Mouse (Mus musculus): ENCODE measurements around the gene Hjurp.
A peak's percentile ranks its signal among the peaks of the same experiment; 100 is the strongest.

The Hjurp gene

DNA sequence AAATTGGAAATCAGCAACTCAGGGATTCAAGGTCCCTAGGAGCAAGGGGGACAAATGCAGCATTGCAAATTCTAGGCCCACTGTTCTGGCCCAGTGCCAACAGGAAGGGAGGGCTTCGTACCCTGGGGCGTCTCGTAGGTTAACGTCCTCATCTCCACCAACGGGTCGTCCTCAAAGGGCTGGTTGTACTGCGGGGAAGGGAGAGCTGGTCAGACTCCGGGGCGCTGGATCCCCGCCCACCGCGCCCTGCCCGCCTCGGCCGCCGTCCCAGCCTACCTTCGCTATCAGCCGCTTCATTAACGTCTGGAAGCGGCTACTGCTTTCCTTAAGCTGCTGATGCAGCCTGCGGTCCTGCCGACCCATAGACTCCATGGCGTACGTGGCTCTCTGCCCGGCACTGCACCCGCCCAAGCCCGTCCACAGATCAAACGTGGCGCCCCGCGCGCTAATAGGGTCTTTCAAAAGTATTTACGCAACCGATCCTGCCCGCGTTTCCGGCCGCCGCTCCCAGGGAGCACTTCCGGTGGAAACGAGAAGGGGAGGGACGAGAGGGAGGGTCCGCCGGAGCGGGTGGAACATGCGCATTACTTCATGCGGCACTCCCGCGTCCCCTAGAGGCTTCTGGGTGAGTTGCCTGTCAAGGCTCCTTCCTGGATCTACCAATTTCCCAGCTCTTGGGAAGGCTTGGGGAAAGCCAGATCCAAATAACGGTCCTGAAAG lies at the start of gene Hjurp, which contains the start of gene Trpm8:
Hjurp (minus strand) TSS at position 536 of the 720 bp plus-strand sequence.
Trpm8 (plus strand) TSS at position 564 of the 720 bp plus-strand sequence.
- DNase-seq (ENCODE audit: low spot score) = peak; percentile 100

DNA sequence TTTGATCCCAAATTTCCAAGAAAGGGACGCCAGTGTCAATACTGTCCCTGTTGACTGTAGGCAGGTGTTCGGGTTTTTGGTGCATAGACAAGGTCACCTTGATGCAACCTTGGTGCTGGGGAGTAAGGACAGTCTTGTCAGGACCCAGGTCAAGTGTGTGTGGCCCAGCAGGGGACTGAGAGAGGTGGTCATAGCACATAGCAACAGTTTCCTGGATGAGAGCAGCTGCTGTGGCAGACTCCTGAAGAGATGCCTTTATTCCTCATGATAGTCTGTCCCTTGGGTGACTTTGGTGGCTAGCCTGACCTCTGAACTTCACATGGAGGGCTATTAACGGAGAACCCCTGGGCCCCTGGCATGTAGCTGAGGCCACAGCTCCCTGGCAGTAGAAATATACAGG lies 45.7 kb upstream of the Hjurp start:
- DNase-seq (ENCODE audit: low spot score) = no peak

DNA sequence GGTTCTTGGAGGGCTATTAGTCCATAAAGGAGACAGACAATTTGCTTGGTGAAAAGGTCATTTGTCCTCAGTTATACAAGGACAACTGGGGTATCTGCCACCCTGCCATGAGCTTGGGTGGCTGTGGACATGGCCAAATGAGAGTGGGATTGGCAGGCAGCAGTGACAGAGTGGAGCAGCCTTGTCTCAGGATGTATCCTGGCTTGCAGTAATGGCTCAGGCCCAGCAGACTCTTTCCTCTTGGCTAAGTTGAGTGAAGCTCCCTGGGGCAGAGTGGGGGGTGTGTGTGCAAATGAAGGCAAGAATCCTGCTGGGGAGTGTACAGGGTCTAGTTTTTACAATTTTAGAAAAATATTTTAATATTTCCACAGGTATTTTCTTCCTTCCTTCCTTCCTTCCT lies 44.7 kb upstream of the Hjurp start:
- DNase-seq (ENCODE audit: low spot score) = no peak

DNA sequence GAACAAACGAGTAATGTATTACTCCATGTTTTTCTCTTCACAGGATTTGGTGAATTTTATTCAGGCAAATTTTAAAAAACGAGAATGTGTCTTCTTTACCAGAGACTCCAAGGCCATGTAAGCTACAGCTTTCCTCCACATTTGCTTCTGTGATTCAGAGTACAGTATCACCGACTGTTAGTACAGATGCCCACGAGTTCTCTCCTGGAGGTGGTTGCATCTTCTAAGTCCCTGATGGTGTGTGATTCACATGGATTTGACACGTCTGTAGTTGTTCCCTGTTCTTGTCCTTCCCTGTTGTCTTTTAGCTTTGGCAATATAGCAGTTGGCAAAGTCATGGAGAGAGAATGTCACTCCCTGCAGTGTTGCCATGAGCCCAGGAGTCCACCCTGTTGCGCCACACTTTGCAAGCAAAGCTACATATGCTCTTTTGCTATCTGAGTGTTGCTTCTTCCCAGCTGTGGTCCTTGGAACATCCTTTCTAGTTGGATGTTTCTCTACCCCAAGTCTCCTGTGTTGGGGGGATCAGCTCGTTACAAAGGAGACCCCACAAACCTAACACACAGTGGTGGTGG lies 43.5 kb upstream of the Hjurp start:
- DNase-seq (ENCODE audit: low spot score) = no peak

DNA sequence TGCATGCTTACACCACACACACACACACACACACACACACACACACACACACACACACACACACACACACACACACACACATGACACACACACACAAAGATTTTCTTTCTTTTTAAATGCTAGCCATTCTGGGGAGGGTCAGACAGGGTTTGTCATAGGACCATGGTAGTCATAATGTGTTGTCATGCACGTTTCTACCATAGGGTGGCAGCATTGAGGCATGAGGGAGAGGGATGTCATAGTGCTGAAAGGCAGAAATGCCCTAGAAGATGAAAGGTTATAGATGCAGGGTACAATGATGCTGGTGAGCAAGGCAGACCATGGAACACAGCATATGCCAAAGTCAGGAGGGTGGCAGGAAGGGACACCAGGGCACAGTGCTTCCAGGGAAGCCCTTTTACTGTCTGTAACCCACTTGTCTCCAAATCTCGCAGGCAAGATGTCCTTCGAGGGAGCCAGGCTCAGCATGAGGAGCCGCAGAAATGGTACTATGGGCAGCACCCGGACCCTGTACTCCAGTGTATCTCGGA lies 41.2 kb upstream of the Hjurp start:
- DNase-seq (ENCODE audit: low spot score) = no peak

DNA sequence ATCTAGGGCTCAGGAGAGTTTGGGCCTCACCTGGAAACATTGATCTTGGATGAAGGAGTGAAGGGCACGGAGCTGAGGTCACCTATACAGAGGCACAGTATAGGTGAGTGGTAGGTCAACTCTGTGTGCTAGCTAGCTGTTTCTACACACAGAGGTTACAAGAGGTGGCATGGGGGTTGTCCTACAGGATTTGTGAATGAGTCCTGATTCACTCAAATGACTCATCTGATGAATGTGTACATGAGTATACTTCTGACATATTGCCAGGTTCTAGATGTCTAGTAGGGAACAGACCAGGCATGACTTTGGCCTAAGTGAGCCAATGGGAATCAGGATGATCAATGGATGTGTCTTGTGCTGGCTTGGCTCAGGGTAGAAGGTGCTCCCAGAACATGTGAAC lies 39.8 kb upstream of the Hjurp start:
- DNase-seq (ENCODE audit: low spot score) = no peak

DNA sequence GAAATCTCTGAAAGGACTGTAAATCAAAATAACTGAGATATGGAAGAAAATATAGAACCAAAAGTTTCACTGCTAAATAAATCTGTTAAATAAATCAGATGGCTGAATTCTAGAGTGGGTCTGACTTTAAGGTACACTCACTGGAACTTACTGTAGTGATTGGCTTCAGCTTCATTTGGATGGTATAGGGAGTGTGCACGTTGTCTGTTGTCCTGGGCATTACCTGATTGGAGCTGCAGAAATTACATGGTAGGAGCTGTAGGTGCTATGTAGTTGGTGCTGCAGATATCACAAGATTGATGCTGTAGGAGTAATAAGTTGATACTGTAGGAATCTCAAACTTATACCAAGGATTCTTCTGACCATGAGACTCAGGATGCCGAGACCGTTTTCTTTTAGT lies 32.9 kb upstream of the Hjurp start:
- no peak for DNase-seq (ENCODE audit: low spot score)

DNA sequence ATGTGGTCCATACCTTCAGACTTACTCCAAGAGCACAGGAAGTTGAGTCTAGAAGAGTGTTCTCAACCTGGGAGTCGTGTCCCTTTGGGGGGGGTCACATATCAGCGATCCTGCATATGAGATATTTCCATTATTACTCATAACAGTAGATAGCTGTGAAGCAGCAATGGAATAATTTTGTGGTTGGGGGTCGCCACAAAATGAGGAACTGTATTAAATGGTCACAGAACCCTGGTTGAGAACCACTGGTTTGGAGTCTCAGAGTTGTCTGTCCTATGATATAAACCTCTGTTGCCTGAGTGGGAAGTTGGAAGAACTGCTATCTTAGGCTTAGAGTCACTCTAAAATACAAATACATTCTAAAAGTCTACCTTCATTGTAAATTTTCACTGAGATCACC lies 32.5 kb upstream of the Hjurp start:
- no peak for DNase-seq (ENCODE audit: low spot score)

DNA sequence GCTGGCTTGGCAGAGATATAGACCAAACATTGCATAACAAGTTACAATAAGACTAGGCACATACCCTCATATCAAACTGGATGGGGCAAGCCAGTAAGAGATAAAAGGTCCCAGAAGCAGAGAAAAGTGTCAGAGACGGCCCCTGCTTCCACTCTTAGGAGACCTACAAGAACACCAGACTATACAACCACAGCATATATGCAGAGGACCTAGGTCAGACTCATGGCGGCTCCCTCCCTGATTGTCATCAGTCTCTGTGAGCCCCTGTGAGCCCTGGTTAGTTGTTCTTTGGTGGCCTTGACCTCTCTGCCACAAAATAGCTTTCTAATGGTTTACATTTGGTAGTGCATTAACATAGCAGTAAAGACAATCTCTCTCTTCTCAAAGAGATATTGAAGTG lies 31.6 kb upstream of the Hjurp start:
- DNase-seq (ENCODE audit: low spot score) = no peak

DNA sequence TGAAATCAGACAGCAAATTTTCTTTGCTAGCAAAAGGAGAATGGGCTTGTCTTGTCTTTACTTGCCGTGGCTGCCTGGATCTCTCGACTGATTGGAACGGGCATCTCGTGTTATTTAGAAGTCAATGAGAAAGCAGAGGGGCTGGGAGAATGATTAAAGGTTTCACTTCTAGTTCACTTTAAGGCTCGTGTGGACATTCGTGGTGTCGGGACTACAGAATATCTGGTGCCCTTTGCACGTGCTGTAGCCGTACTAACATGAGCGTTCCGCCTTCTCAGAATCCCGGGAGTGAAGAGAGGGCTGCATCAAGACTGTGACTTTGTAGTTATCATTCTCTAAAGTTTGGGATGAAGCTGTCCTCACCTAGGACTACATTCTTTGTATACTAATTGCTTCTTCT lies 29.7 kb upstream of the Hjurp start:
- no peak for DNase-seq (ENCODE audit: low spot score)

DNA sequence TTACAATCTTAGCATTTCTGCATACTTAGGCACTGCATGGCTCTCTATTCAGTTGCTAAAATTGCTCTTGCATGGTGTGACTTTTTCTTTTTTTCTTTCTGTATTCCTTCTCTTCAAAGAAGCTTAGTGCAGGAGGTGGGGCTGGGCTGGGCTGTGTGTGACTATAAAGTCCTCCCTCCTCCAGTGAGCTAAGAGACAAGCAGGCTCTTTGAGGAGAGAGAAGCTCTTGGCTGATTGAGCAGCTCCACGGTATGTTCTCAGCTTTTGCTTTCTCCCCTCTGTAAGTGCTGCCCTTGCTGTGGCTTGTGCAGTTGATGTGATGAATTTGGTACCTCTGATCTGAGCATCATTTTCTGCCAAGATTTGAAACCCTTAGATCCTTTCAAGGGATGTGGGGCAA lies 29.1 kb upstream of the Hjurp start:
- DNase-seq (ENCODE audit: low spot score) = no peak

DNA sequence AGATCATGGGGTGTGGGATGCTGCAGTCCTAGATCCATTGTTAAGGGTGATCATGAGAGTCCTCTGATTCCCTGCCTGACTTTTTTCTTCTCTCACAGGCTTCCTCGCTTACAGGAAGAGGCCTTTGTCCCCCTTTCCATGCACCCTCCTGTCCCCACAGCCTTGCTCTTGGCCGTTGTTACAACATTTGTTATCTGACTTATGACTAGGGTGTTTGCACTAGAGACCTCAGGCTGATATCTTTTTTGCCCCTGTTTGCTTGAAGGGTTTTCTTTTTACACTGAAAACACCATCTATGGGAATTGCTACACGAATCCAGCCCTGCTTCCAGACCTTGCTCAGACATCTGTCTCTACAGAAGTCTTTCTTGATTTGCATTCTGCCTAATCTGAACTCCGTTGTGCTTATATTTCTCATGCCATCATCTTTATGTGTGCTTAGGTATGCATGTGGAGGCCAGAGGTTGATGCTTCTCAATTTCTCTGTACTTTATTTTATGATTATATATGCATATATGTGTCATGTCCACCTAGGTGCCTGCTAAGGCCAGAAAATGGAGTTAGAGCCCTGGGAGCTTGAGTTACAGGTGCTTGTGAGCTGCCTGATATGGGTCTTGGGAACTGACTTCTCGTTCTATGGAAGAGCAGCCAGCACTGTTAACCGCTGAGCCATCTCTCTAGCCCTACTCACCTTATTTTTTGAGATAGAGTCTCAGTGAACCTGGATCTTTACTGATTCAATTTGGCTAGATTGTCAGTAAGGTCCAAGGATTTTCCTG lies 27.8 kb upstream of the Hjurp start:
- no peak for DNase-seq (ENCODE audit: low spot score)

DNA sequence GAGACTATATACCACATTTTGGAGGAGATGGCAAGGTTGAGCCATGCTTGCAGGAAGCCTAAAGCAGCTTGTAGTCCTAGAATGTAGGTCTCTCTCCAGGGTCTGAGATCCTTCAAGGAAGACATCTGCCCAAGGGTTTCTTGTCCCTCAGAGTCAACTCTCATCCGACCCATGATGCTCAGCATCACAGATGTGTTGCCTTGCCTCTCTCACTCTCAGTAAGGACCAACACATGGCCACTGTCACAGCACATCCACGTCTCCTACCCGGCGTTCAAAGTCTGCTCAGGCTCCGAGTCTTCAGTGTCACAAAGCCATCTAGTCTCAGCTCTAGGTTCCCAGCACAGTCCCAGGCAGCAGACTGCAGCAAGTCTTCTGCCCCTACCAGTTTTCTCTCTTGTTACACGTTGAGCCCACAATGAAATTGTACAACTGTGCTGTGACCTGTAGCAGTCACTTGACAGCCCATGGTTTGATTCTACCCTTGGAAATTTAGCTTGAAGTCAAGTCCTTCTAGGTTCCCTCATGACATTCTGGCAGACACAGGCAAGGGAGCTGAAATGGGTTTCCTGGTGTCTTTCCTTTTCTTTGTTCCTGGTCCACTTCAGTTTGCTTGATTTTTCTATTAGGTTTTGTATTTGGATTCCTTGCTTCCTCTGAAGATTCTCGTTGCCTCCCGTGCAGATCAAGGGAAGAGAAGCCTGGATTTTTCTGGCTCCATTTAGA lies 27.0 kb upstream of the Hjurp start:
- no peak for DNase-seq (ENCODE audit: low spot score)

DNA sequence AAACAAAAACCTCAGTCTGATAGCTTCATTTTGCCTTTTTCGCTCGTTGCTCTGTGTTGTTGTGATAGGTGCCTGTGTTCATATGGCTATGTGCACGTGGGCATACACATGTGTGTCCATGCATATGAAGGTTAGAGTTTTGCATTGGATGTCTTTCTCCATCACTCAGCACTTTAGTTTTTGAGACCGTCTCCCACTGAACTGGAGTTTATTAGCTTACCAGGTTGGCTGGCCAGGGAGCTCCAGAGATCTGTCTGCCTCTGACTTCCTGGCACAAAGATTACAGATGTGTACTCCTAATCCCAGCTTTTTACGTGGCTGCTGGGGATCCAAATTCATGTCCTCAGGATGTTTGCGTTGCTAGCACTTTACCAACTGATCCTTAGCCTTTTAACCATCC lies 26.3 kb upstream of the Hjurp start:
- no peak for DNase-seq (ENCODE audit: low spot score)

DNA sequence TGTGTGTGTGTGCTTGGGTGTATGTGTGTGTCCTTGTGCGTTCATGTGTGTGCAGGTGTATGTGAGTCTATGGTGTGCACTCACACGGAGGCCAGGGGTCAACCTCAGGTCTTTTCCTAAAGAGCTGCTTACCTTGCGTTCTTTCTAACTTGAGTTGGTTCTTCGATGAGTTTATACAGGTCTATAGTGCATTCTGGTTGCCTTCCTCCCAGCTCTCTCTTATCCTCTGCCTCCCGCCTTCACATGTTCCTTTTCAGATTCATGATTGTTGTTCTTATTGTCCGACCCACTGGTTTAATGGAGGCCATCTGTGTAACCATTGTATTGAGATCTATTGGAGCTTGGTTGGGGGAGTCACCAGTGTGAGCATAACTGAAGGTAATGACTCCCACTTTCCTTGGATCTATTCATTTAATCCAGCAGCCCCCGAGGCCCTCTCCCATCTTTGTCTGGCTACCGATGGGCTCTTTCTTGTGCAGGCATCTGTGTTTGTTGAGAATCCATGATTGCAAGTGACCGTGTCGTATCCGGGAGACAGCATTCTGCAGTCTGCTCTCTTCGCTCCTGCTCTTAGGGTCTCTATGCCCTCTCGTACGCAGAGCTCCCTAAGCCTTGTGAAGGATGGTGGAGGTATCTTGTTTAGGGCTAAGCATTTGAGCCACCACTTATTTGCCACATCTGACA lies 24.8 kb upstream of the Hjurp start:
- DNase-seq (ENCODE audit: low spot score) = no peak

DNA sequence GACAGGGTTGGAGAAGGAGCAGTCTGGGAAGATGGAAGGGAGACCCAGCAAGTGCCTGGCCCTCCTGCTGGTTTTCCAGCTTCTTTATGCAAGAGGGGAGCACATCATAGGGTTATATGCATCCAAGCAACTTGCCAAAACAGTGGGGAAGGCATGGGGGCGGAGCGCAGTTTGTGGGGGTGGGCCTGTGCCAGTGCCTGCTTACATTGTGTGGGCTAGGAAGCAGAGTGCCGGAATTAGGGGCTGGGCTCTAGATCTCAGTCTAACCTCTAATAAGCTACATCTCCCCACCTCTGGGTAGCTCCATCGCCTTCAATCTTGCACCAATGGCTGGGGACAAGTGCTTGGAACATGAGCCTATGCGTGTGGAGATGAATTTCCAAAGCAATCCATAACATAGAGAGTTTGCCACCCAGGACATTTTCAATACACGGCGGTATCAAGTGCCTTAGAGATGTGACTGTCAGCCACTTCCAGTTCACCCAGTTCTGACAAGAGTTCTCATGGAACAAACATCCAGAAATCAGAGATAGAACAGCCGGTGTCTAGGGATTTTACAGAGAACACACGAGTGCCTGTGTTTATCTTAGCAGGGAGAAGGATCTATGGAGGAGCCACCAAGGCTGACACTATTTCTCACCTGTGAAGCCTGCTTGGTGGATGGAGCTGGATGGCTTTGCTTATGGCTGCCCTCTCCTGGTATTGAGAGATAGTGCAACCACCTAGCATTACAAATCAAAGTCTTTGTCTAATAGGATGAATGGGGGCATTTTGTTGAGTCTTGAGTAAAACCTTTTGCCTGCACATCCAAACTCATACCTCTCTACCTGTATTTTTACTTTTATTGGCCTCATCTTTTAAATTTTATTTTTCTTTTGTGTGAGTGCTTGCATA lies 23.9 kb upstream of the Hjurp start:
- no peak for DNase-seq (ENCODE audit: low spot score)

DNA sequence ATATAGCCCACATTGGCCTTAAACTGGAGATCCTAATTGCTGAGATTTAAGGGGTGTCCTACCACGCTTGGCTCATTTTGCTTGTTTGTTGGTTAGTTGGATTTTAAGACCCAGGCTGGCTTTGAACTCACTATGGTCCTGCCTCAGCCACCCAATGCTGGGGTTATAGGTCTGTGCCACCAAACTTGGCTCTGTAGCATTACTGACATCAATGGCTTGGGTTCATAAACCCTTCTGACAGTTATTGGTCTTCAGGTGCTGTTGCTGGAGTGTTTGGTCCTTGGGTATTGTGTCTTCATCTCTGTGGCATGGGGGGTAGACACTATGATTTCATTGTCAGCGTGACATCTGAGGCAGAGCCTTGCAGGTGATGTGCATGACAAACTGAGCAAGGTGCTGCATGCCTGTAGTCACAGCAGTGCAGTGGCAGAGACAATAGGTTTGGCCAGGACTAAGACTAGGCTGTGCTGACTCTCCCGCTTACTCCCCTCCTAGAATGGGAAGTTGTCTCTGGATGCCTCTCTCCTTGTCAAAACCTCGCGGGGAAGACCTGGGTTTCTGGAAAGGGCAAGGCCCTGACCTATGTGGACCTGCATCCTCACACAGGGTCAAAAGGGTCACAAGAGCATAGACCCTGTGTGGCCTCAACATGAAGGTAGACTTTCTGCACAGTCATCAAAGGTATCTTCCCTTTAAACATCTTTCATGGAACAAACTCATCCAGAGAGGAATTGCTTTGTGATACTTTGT lies 23.0 kb upstream of the Hjurp start:
- DNase-seq (ENCODE audit: low spot score) = no peak

DNA sequence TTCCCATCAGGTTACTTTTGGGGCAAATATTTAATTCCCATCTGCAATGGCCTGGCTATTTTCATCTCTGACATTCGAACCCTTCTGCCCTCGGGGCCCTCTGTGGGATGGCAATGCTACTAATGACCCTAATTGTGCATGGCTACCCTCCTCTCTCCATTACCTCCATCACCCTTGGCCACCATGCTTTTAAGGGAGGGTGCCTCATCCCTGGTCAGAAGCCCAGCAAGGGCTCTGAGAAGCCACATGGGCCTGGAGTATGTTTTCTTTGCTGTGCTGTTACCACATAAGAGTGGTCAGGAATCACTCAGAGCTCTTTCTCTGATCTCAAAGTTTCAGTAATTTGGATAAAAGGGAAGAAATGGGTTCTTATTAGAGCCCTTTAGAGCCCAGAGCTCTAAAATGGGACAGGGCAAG lies 22.1 kb upstream of the Hjurp start:
- DNase-seq (ENCODE audit: low spot score) = no peak

DNA sequence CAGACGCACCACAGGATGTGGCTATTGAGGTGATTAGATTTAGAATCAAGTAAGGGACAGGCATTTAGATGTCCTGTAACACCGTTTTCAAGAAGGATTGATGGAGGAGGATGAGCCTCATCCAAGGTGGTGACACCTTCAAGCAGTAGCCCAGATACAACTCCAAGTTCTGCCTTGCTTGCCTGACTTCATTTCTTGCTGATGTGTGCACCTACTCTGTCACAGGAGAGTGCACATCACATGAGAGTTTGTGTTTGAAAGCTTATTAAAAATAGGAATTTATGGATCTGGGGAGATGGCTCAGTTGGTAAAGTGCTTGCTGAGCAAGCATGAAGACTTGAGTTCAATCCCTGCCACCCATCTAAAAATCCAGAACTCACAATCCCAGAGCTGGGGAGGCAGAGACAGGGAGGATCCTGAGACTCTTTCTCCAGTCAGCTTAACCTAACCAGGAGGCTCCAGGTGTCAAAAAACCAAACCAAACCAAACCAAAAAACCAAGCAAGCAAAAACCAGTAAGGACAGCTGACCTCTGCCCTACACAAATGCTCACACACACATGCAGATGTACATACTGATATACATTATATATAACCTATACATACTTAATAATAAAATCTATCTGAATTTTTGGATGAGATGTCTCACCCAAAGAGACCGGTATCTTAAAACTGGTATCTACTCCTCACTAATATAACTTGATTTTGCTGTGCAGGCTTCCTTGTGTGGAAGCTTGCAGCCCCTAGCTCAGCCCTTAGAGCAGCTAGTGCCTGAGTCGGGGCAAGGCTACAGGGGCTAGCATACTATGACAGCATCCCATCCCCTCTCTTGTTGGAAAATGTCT lies 21.5 kb upstream of the Hjurp start:
- DNase-seq (ENCODE audit: low spot score) = no peak

Data from ovary, adult 18-20 months (tissue).